Mouse (Mus musculus) inflammation-experienced regulatory T-cells (primary cell): Measurements from ENCODE around the gene Rusc1. TPM values are rescaled to one million over a fixed set of nuclear protein-coding genes. Genes with fewer than 3 reads are reported as not detected.

Source experiments
- polyA plus RNA-seq, 2 experiments: library from polyadenylated mRNA; unstranded; fragments of 100-300 nt; shearing (Covaris generic); gene quantifications; one replicate each; pipeline ENCODE4 v1.2.1; 2017

Gene Rusc1
- polyA plus RNA-seq: 10 to 100 TPM; 41.8 to 47.3 TPM

GRCm38 (mm10) chr3:89093175-89093574, at the start of gene Rusc1:
Gene Rusc1 (minus strand): TSS chr3:89093311.

DNA sequence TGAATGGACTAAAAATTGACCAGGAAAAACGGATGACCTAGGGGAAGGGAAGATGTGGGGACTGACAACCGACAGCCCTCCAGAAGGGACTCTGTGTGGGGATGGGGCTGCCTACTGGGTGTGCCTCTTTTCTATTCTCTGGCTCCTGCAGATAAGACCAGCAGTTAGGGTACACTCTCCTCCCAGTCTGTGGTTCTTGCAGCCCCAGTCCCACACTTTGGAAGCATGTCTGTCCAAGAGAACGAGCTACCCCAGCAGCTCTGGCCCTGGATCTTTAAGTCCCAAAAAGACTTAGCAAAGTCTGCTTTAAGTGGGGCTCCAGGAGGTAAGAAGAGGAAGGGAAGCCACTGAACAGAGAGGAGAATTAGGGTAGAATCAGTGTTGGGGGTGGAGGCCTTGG, 42.8 kb upstream of the Rusc1 start, which contains the start of gene Pklr:
Gene Pklr, plus strand, starts transcription at position 185 of the 400 bp plus-strand sequence.

GRCm38 (mm10) chr3:89101812-89102494, 8.8 kb upstream of the Rusc1 start, which contains the start of gene Fdps:
Gene Fdps (minus strand): TSS chr3:89101959.

GRCm38 (mm10) chr3:89100811-89101210, 7.7 kb upstream of the Rusc1 start, which contains the start of gene Gm43738:
Gene Gm43738 (minus strand): TSS chr3:89101099.

Other genes with a start within 250 kb of the Rusc1 start
- gene Msto1, start 179.3 kb downstream of the Rusc1 start, polyA plus RNA-seq: 10 to 100 TPM; 27.2 to 32.3 TPM
- gene Ash1l, start 142.7 kb downstream of the Rusc1 start, polyA plus RNA-seq: 10 to 100 TPM; 32.6 to 35.9 TPM
- gene Dap3, start 142.1 kb downstream of the Rusc1 start, polyA plus RNA-seq: 100 to 1,000 TPM; 155 to 171 TPM
- under 1 TPM in 1 of 2 experiments, not detected in 1; 0.23 TPM for gene Gm43738, start 7.8 kb upstream of the Rusc1 start, polyA plus RNA-seq
- 100 to 1,000 TPM in 1 of 2 experiments, 10 to 100 TPM in 1; 59.8 to 110 TPM for gene Fdps, start 8.6 kb upstream of the Rusc1 start, polyA plus RNA-seq
- 1 to 10 TPM in 1 of 2 experiments, not detected in 1; 1.8 TPM for gene Pklr, start 42.8 kb upstream of the Rusc1 start, polyA plus RNA-seq
- gene Hcn3, start 66.9 kb upstream of the Rusc1 start, polyA plus RNA-seq: 1 to 10 TPM in 1 of 2 experiments, under 1 TPM in 1; 0.76 to 2.1 TPM
- 100 to 1,000 TPM; 115 to 129 TPM for gene Clk2, start 71.5 kb upstream of the Rusc1 start, polyA plus RNA-seq
- gene Scamp3, start 84.2 kb upstream of the Rusc1 start, polyA plus RNA-seq: 100 to 1,000 TPM; 257 to 293 TPM
- gene Fam189b, start 89.8 kb upstream of the Rusc1 start, polyA plus RNA-seq: 100 to 1,000 TPM; 204 to 228 TPM
- gene Gba, start 109.6 kb upstream of the Rusc1 start, polyA plus RNA-seq: 100 to 1,000 TPM; 120 to 135 TPM
- gene Thbs3, start 121.9 kb upstream of the Rusc1 start, polyA plus RNA-seq: 1 to 10 TPM in 1 of 2 experiments, under 1 TPM in 1; 0.88 to 1.6 TPM
- 100 to 1,000 TPM; 121 to 126 TPM for gene Mtx1, start 133.8 kb upstream of the Rusc1 start, polyA plus RNA-seq
- 1 to 10 TPM in 1 of 2 experiments, not detected in 1; 1.2 TPM for gene Muc1, start 135.7 kb upstream of the Rusc1 start, polyA plus RNA-seq
- 100 to 1,000 TPM; 235 to 244 TPM for gene Krtcap2, start 152.7 kb upstream of the Rusc1 start, polyA plus RNA-seq
- 1 to 10 TPM; 3.0 to 3.5 TPM for gene Trim46, start 153.0 kb upstream of the Rusc1 start, polyA plus RNA-seq
- 10 to 100 TPM; 84.5 to 92.4 TPM for gene Dpm3, start 166.0 kb upstream of the Rusc1 start, polyA plus RNA-seq
- gene Slc50a1, start 177.3 kb upstream of the Rusc1 start, polyA plus RNA-seq: 100 to 1,000 TPM; 239 to 241 TPM
- gene Efna1, start 187.8 kb upstream of the Rusc1 start, polyA plus RNA-seq: not detected
- under 1 TPM in 1 of 2 experiments, not detected in 1; 0.49 TPM for gene Efna3, start 229.7 kb upstream of the Rusc1 start, polyA plus RNA-seq
- under 1 TPM; 0.42 to 0.82 TPM for gene Efna4, start 244.7 kb upstream of the Rusc1 start, polyA plus RNA-seq